ENCODE assay signal across 8 mouse cellular contexts in the genomic region with DNA sequence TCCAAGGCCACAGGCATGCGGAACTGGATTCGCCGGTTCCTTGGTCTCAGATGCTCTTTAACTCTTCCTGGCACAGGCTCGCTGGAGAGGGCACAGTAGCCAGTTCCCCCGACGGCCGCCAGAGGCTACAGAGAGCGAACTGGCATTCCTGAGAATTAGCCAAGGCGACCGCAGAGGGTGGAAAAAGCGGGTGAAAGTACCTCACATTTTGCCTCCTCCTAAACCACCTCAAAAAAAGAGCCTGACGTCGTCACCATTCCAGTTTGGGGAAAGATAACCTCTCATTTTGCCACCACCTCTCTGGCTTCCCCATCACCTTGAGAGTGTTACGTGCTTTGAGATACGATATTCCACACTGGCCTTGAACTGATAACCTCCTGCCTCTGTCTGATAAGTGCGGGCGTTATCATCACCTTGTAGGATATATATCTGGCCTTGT. TPM values are rescaled to one million over a fixed set of nuclear protein-coding genes. Genes with fewer than 3 reads are reported as not detected.
DNase-seq lines count a peak whose midpoint lies in the region; ATAC-seq lines count a peak whose summit lies in the region.

No protein-coding gene starts in this region.

- peak; percentile 28; the same call in 1 of the 2 replicates for ATAC-seq in hindbrain, embryonic 14.5 days (ENCODE audit: low FRiP score)

- H3K9me3 ChIP-seq in hindbrain, embryonic 14.5 days (ENCODE audit: control insufficient read depth, low read length), result no peaks in the 10 kb centered on the region

- H3K36me3 ChIP-seq in hindbrain, embryonic 14.5 days (replicated peaks; ENCODE audit: control insufficient read depth, insufficient read depth), result peaks cover 16% of the 10 kb centered on the region

- peak overlapping the region; percentile 99 for H3K27ac ChIP-seq in hindbrain, embryonic 14.5 days

- WGBS in hindbrain, embryonic 14.5 days, result 3% methylated on average over 17 of the region's 17 CpGs

- DNase-seq in R1 (ENCODE audit: low read depth, low spot score), result peak; percentile 89
- peak; percentile 83 to 84 for DNase-seq in cerebellum, postnatal 36 days
- peak; percentile 73 to 79 for DNase-seq in frontal cortex, postnatal 14 days (ENCODE audit: low spot score in 2 of 2)
- peak; percentile 83 for DNase-seq in hindbrain, embryonic 14.5 days (ENCODE audit: low spot score)
- DNase-seq in layer of hippocampus, postnatal 36 days, result peak; percentile 62 to 67
- DNase-seq in lung, postnatal 14 days, result peak; percentile 85
- DNase-seq in ovary, postnatal 36 days (ENCODE audit: low spot score), result peak; percentile 85
- peak; percentile 70 to 74 for DNase-seq in thymus, postnatal 36 days

- peak overlapping the region; percentile 87 for H3K4me2 ChIP-seq in hindbrain, embryonic 14.5 days (replicated peaks)

- peak overlapping the region; percentile 82 for H3K9ac ChIP-seq in hindbrain, embryonic 14.5 days

- peaks cover 23% of the 10 kb centered on the region for H3K4me1 ChIP-seq in hindbrain, embryonic 14.5 days (replicated peaks; ENCODE audit: control insufficient read depth, insufficient read depth, low read length)

- H3K27me3 ChIP-seq in hindbrain, embryonic 14.5 days (ENCODE audit: control insufficient read depth, insufficient read depth, low read length), result no peaks in the 10 kb centered on the region

- H3K4me3 ChIP-seq in hindbrain, embryonic 14.5 days (replicated peaks; ENCODE audit: low read length), result peak overlapping the region; percentile 69

RNA-seq across cellular contexts. Expression of a gene that starts 0.7 kb away (rescaled TPM):
- polyA plus RNA-seq in hindbrain, embryonic 14.5 days (2014; fragmentation: Nextera tagmentation; extraction: Ambion mirVana), result 40.1 and 43.0 TPM in 2 replicates
- 10 to 100 TPM; 56.2 to 58.6 TPM for total RNA-seq in layer of hippocampus, postnatal 36 days (2021)

RNA-seq across cellular contexts. Expression of a gene that starts 20.9 kb away (rescaled TPM):
- polyA plus RNA-seq in hindbrain, embryonic 14.5 days (2014; fragmentation: Nextera tagmentation; extraction: Ambion mirVana), result not detected in 2 replicates
- not detected for total RNA-seq in layer of hippocampus, postnatal 36 days (2021)

RNA-seq across cellular contexts. Expression of a gene that starts 23.2 kb away (rescaled TPM):
- polyA plus RNA-seq in hindbrain, embryonic 14.5 days (2014; fragmentation: Nextera tagmentation; extraction: Ambion mirVana), result 0.16 TPM in 1 of 2 replicates, not detected in the other
- total RNA-seq in layer of hippocampus, postnatal 36 days (2021), result under 1 TPM in 1 of 2 experiments, not detected in 1; 0.33 TPM

RNA-seq across cellular contexts. Expression of a gene that starts 23.3 kb away (rescaled TPM):
- polyA plus RNA-seq in hindbrain, embryonic 14.5 days (2014; fragmentation: Nextera tagmentation; extraction: Ambion mirVana), result 3.7 and 5.5 TPM in 2 replicates
- total RNA-seq in layer of hippocampus, postnatal 36 days (2021), result 10 to 100 TPM; 32.0 to 33.3 TPM

RNA-seq across cellular contexts. Expression of a gene that starts 33.9 kb away (rescaled TPM):
- polyA plus RNA-seq in hindbrain, embryonic 14.5 days (2014; fragmentation: Nextera tagmentation; extraction: Ambion mirVana), result 10.7 and 11.2 TPM in 2 replicates
- 10 to 100 TPM; 12.4 to 13.2 TPM for total RNA-seq in layer of hippocampus, postnatal 36 days (2021)

Comparison
In these comparisons a context has a peak if more than half of its experiments do, and no peak if none do; other contexts are left out.
1. Peak in every context shown above with its lines: DNase-seq, ATAC-seq, H3K4me3 ChIP-seq and H3K27ac ChIP-seq.